Mouse (Mus musculus) ES-E14 (cell line): ENCODE measurements around the gene Slc37a2. TPM values are rescaled to one million over a fixed set of nuclear protein-coding genes. Genes with fewer than 3 reads are reported as not detected.
A peak's percentile ranks its signal among the peaks of the same experiment; 100 is the strongest.

Experiments used
- DNase-seq: peaks from one replicate; pipeline ENCODE4 v3.0.0-alpha.2; 2013; ENCODE audit warnings: low read depth, low spot score
- H3K27ac ChIP-seq: 2 replicates; pipeline ENCODE4 v1.5.1; 2012; ENCODE audit warnings: low read depth, mild to moderate bottlenecking, low read length, moderate library complexity, mixed read lengths; ENCODE audit not compliant: poor library complexity, insufficient read depth, severe bottlenecking
- H3K36me3 ChIP-seq: 2 replicates; pipeline ENCODE4 v1.6.1; 2012; ENCODE audit warnings: mild to moderate bottlenecking, low read length, moderate library complexity, mixed read lengths; ENCODE audit not compliant: control insufficient read depth, poor library complexity, insufficient read depth, severe bottlenecking
- H3K4me1 ChIP-seq, 2 experiments: fragments of 150-350 bp in 1 of 2; sonication (generic) in 1 of 2; 2 replicates each; pipeline ENCODE4 v1.6.1; 2012; ENCODE audit warnings: low read length in 2 of 2, mild to moderate bottlenecking in 1 of 2, mixed read lengths in 1 of 2; ENCODE audit not compliant: control insufficient read depth in 2 of 2, insufficient read depth in 2 of 2, poor library complexity in 1 of 2
- H3K4me3 ChIP-seq, 2 experiments: fragments of 150-350 bp in 1 of 2; sonication (generic) in 1 of 2; 2 replicates each; pipeline ENCODE4 v1.5.1; 2012; ENCODE audit warnings: low read length in 2 of 2, low read depth in 1 of 2, mild to moderate bottlenecking in 1 of 2, mixed read lengths in 1 of 2; ENCODE audit not compliant: insufficient read depth in 1 of 2, poor library complexity in 1 of 2, severe bottlenecking in 1 of 2
- H3K9ac ChIP-seq: 2 replicates; pipeline ENCODE4 v1.6.1; 2012; ENCODE audit warnings: low read depth, mild to moderate bottlenecking, low read length, mixed read lengths; ENCODE audit not compliant: poor library complexity, insufficient read depth, severe bottlenecking
- H3K9me3 ChIP-seq: fragments of 150-350 bp; sonication (generic); 2 replicates; pipeline ENCODE4 v1.6.1; 2012; ENCODE audit warnings: low read depth, mild to moderate bottlenecking, low read length; ENCODE audit not compliant: control insufficient read depth, insufficient read depth
- CHD2 ChIP-seq: IDR thresholded peaks from 2 replicates; pipeline ENCODE4 v1.6.1; 2014; ENCODE audit warnings: mild to moderate bottlenecking, low read depth, low read length, inconsistent platforms
- HCFC1 ChIP-seq: IDR thresholded peaks from 2 replicates; pipeline ENCODE4 v1.6.1; 2012; ENCODE audit warnings: low read length, inconsistent platforms, borderline replicate concordance; ENCODE audit not compliant: insufficient read depth
- MAFK ChIP-seq: IDR thresholded peaks from 2 replicates; pipeline ENCODE4 v1.6.1; 2014; ENCODE audit warnings: mild to moderate bottlenecking, low read depth, low read length, inconsistent platforms; ENCODE audit not compliant: insufficient read depth
- ZC3H11A ChIP-seq: IDR thresholded peaks from 2 replicates; pipeline ENCODE4 v1.6.1; 2012; ENCODE audit warnings: low read depth, mild to moderate bottlenecking, inconsistent platforms, low read length, borderline replicate concordance
- ZNF384 ChIP-seq: IDR thresholded peaks from 2 replicates; pipeline ENCODE4 v1.6.1; 2012; ENCODE audit warnings: low read depth, low read length, inconsistent platforms
- in situ Hi-C, 2 experiments: fragments of 600-800 bp; cut with MboI; formaldehyde crosslinking; loops; one replicate each; pipeline ENCODE4 v1.15.1; 2025; ENCODE audit warnings: low sequenced_read_pairs in 2 of 2, inconsistent platforms in 1 of 2; ENCODE audit not compliant: unreplicated experiment in 2 of 2
- total RNA-seq: library from RNA; depleted of rRNA; stranded (reverse); fragments of 300-350 nt; gene quantifications from 2 replicates; pipeline ENCODE4 v1.2.3, GENCODE M21; 2012

Slc37a2 gene
- total RNA-seq, 1 experiment, result 5.8 TPM

DNA sequence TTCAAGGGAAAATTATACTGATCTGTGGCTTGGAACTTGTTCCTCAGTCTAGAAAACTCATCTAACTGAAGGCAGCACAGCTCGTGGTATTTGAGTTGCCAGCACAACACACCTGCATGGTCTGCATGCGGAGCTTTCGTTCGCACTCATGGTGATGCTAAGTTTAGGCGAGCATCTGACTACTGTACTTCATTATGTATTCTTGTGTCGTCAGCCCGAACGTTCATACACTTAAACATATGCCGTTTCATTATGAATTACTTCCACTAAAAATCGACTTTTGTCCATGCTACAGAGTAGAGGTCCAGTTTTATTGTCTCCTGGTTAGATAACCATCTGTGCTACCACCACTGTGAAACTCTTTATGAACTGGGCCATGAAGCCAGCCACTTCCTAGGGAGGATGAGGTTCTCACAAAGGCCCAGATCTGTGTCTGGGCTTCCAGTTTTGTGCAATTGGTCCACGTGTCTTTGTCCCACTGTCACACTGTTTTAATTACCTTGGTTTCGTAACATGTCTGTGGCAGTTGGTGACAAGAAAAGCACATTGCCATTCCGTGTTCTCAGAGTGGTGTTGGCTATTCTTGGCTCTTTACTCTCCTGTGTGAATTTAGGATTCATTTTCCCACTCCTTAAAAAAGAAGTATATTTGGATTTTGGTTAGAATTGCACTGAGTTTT lies 42.3 kb downstream of the Slc37a2 start:
- H3K36me3 ChIP-seq, result no peaks in the 10 kb centered on the region
- in situ Hi-C loops, result no loop called here
- no peak overlapping the region for H3K9ac ChIP-seq
- DNase-seq, result no peak
- TF ChIP-seq ZNF384 (no peak), MAFK (no peak), ZC3H11A (no peak), CHD2 (no peak), HCFC1 (no peak)
- H3K4me1 ChIP-seq, result peaks cover 0 to 4% of the 10 kb centered on the region in 2 experiments; a peak in 1 of 4 replicates
- no peak overlapping the region for H3K4me3 ChIP-seq
- no peak overlapping the region for H3K27ac ChIP-seq
- H3K9me3 ChIP-seq, result no peaks in the 10 kb centered on the region

DNA sequence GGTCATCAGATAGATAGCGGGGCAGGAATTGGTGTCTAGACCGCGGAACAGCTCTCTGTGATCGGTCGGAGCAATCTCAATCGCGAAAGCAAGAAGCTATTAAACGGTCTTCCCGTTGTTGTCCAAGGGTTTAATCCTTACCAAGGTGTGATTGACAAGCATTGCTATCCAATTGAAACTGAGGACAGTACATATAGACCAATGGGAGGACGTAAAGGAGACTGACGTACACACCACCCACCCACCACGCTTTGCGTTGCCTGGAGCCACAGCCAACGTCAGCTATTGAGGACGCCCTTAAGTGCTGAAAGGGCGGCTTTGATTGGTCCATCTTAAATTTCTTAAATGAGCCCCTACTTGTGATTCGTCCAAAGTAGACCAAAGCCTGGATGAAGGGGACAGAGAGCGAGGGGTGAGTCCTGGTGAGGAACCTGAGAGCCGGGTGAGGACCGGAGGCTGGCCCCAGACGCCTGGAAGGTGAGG lies 47.6 kb downstream of the Slc37a2 start, which contains the start of gene Tmem218:
Gene Tmem218, plus strand, starts transcription at position 295 of the 483 bp plus-strand sequence.
- peak within 1 kb of the TSS; percentile 78 to 90 for H3K4me3 ChIP-seq
- H3K4me1 ChIP-seq, result no peaks in the 10 kb centered on the region; a peak in 1 of 4 replicates
- H3K36me3 ChIP-seq, result no peaks in the 10 kb centered on the region
- TF ChIP-seq CHD2, result peak; percentile 94
- 0 out of 2 replicates have a peak, but pooled peaks have one; percentile 17 for TF ChIP-seq HCFC1
- no peak for TF ChIP-seq ZNF384
- no peak for TF ChIP-seq ZC3H11A
- TF ChIP-seq MAFK, result no peak
- H3K9me3 ChIP-seq, result no peaks in the 10 kb centered on the region
- H3K9ac ChIP-seq, result peak within 1 kb of the TSS; percentile 86
- DNase-seq, result peak; percentile 97
- in situ Hi-C loops, result no loop called here
- H3K27ac ChIP-seq, result no peak within 1 kb of the TSS

DNA sequence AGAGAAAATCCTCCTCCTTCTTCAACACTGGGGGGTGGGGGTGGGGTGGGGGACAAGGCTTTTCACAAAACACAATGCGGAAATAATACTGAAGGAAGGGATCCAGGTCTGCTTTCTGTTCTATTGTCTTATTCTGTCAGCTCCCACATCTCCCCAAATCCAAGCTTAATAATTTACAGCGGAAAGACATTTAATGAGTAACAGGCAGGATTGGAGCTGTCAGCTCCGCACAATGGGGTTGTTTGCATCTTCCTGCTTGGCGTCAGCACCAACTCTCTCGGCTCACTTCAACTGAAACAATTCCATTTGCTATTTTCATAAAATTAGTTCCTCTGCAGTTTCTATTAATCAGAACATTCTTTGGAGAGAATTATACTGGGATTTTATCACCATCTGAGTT lies 51.7 kb downstream of the Slc37a2 start:
- no peaks in the 10 kb centered on the region for H3K36me3 ChIP-seq
- no peak overlapping the region for H3K27ac ChIP-seq
- no peak for TF ChIP-seq HCFC1
- no peak for TF ChIP-seq ZNF384
- TF ChIP-seq MAFK, result no peak
- no peak for TF ChIP-seq CHD2
- no peak for TF ChIP-seq ZC3H11A
- no peaks in the 10 kb centered on the region for H3K9me3 ChIP-seq
- H3K4me3 ChIP-seq, result no peak overlapping the region
- H3K9ac ChIP-seq, result no peak overlapping the region
- DNase-seq, result no peak
- in situ Hi-C loops, result no loop called here
- no peaks in the 10 kb centered on the region; a peak in 1 of 4 replicates for H3K4me1 ChIP-seq

GRCm38 (mm10) chr9:37200414-37200813 lies 55.1 kb downstream of the Slc37a2 start:
- Histone ChIP-seq H3K9ac (no peak overlapping the region), H3K27ac (no peak overlapping the region), H3K36me3 (no peaks in the 10 kb centered on the region), H3K9me3 (no peaks in the 10 kb centered on the region), H3K4me1 (no peaks in the 10 kb centered on the region), H3K4me3 (no peak overlapping the region)
- no peak for DNase-seq
- TF ChIP-seq ZNF384, result no peak
- no peak for TF ChIP-seq MAFK
- TF ChIP-seq CHD2, result no peak
- TF ChIP-seq ZC3H11A, result no peak
- TF ChIP-seq HCFC1, result no peak
- in situ Hi-C loops, result no loop called here

DNA sequence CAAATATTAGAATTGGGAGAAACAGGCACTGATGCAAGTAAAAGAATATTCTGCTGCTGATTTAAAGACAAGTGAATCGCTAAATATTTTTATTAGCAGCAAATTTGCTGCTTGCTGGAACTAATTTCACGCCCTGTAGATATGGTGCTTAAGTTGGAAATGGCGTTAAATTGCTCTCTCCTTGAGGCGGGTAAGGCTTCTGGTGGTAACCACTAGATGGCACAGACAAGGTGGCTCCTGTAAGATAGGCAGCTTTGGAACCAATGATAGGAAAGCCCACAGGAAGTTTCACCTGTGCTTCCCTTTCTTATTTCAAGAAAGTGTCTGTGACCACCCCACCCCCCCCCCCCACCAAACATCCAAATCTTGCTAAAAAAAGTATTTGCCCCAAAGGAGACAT lies 58.5 kb downstream of the Slc37a2 start:
- TF ChIP-seq MAFK, result no peak
- no peak for TF ChIP-seq HCFC1
- TF ChIP-seq CHD2, result no peak
- no peak for TF ChIP-seq ZC3H11A
- TF ChIP-seq ZNF384, result no peak
- Histone ChIP-seq H3K27ac (no peak overlapping the region), H3K9me3 (no peaks in the 10 kb centered on the region), H3K36me3 (no peaks in the 10 kb centered on the region), H3K4me1 (no peaks in the 10 kb centered on the region), H3K9ac (no peak overlapping the region), H3K4me3 (no peak overlapping the region)
- in situ Hi-C loops, result no loop called here
- DNase-seq, result no peak
